Mouse (Mus musculus): ENCODE results near the gene Gm10073.

- no peak for TF ChIP-seq POLR2A (IDR thresholded peaks at IDR 0.05; ENCODE audit: borderline replicate concordance, extremely low read depth, insufficient read depth, insufficient read length, poor library complexity, severe bottlenecking)
- no peak for TF ChIP-seq CTCF (IDR thresholded peaks at IDR 0.05; ENCODE audit: borderline replicate concordance, extremely low read depth, insufficient read depth, insufficient read length)
These were observed 46.4 kb upstream of the Gm10073 start for GRCm38 (mm10) chr8:106619549-106620245.

Data from brain, embryonic 14.5 days (tissue).